Mouse (Mus musculus) ovary, postnatal 36 days (tissue): ENCODE results near the gene Ypel5.
A peak's percentile ranks its signal among the peaks of the same experiment; 100 is the strongest.

Source experiments
- DNase-seq: peaks from one replicate; pipeline ENCODE4 v3.0.0; 2022; ENCODE audit warnings: low spot score, mixed read lengths

Ypel5 gene

DNA sequence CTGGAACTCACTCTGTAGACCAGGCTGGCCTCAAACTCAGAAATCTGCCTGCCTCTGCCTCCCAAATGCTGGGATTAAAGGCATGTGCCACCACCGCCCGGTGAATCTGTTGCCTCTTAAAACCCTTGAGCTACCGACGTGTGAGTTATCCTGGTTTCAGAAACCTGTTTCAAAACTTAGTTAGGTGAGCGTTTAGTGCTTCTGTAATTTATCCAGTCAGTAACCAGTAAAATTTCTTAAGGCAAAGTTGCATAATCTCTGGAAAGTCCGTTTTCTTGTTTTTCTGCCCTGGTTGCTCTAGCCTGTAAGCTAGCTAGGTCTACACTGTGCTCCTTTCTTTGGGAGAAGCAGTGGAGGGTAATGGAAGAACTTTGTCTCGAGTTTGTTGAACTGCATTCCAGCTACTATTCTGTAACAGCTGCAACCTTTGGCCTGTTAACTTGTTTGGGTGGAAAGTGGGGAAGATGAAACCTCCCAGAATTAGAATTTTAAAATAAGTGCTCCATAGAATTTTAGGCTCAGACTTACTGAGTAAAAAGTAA, 8.8 kb downstream of the Ypel5 start:
- DNase-seq = no peak

DNA sequence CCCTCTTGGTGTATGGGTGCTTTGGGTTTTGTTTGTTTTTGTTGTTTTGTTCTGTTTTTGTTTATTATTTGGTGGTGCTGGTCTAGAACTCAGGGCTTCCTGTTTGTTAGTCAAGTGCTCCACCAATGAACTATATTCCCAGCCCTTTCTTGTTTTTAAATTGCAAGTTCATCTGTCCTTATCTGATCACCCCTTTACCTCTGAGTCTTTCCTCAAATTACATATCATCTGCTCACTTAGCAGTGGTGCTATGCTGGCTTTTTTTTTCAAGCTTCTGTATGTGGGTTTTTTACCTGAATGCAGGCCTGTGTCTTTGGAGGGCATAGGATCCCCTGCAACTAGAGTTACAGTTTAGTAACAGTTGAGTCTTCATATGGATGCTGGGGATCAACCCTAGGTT, 9.3 kb downstream of the Ypel5 start:
- no peak for DNase-seq

DNA sequence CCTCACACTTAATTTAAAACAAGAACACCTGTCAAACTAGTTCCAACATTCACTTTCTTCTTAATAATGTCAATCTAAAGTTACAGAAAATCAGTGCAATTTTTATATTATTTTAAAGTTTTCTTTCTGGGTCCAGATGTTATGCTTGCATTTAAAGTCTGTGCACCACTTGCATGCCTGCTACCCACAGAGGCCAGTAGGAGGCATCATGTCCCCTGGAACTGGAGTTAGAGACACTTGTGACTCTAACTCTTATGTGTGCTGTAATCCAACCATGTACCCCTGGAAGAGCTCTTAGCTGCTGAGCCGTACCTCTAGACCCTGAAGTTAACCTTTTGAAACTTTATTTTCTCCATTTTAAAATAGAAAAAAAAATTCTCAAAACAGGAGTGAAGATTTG, 19.0 kb downstream of the Ypel5 start:
- no peak for DNase-seq

DNA sequence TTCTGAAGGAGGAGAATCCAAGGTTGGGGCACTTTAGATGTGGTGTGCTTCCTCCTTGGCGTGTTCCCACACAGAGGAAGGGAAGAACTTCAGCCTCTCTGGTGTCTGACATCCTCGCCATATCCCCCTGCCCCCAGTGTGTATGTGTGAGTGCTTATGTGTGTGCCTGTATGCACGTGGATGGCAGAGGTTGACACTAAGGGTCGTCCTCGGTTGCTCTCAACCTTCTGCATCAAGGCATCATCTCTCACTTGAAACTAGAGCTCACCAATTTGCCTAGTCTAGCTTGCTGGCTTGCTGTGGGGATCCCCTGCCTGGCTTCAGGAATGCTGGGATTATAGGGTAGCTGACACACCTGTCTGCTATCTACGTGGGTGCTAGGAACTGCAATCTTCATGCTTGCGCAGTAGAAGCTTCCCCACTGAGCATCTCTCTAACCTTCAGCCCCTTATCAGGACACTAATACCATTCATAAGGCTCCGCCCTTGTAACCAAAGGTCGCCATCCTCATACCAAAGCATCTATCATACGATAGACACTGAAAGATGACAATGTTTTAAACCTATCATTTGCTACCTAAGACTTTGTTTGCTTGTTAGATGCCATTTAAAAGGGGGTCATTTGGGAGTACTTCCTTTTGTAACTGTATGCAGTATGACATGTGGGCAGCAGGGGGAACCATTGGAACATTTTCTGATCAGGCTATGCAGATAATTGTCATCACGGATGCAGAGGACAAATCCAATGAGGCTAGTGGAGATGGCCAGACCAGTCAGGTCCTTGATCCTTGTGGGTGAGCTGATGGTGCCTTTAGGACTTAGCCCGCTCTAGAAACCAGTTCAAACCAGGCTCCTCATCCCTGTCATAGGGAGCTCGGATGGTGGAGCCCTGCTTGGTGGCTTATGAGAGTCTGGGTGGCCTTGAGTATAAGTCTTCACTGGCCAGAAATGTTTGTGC, 21.7 kb downstream of the Ypel5 start:
- DNase-seq = peak; percentile 21

DNA sequence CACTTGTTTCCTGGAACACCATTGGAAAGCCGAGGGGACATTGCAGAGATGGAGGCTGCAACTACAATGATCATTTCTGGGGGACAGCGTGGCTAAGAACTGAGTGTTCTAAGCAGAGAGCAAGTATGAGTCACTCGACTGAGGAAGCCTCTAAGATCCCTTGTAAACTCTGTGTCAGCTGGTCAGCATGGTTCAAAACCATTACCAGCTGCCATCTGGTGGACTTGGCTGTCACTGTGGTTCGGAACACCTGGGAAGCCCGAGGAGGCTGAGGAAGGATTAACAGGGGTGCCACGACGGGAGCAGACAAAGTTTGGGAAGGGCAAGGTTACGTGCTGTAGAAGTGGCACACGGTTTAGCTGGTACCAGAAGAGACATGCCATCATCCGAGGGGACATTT, 27.0 kb downstream of the Ypel5 start:
- no peak for DNase-seq

DNA sequence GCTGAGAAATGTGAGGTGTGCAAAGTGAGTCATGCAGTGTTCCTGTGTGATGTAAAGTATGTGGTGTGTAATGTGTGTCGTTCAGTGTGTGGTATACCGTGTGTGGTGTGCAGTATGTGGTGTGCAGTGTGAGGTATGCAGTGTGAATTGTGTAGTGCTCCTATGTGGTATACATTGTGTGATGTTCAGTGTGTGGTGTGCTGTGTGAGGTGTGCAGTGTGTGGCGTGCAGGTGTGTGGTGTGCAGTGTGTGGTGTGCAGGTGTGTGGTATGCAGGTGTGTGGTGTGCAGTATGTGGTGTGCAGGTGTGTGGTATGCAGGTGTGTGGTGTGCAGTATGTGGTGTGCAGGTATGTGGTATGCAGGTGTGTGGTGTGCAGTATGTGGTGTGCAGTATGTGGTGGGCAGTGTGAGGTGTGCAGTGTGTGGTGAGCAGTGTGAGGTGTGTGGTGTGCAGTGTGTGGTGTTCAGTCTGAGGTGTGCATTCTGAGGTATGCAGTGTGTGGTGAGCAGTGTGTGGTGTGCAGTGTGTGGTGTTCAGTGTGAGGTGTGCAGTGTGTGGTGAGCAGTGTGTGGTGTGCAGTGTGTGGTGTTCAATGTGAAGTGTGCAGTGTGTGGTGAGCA, 30.5 kb downstream of the Ypel5 start:
- DNase-seq = no peak

DNA sequence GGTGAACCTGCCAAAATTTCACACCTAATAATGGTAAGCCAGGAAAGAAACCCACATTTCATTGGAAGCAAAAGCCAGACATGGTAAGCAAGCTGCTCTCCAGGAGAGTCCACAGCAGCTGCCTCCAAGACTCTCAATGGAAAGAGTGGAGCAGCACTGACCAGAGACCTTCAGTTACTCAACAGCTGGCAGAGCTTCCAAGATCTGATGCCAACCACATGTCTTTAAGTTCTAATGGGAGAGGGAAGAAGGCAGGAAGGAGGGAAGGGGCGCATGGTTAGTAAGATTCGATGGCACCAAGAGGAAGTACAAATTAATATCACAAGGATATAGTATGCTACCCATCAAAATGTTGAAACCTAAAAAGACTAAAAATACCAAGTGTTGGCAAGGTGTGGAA, 31.9 kb downstream of the Ypel5 start:
- no peak for DNase-seq

DNA sequence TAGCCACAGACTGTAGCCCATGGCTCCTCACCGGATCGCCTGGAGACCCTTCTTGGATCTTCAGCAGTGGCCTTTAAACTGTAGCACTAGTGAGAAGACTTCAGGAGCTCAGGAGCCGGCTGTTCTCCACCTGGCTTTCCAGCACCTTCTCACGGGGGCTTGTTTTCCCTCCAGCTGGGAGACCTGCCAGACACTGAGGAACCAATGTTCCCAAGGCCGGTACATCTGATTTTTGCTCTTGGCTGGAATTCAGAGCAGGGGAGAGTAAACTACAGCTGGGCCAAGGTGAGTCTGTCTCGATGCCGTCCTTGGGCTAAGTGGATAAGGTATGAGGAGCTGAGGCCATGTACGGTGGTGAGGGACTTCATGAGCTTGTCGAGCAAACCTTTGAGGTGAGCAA, 42.7 kb downstream of the Ypel5 start:
- no peak for DNase-seq

DNA sequence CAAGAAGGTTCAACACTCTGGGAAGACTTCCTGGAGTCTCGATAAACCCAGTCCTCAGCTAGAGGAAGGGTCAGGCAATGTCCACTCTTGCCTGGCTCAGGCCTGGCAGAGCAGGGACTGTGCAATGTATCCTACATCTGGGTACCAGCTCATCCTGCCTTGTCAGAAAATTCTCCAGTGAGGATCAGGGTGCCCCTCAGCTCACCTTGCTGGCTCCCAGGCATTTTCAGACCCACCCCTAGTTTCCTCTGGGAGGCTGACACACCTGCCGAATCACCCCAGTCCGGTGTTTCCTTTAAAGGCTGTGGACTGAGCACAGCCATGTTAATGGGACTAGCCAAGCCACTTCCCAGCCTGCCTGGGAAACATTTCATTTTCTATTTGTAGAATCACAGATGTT, 43.9 kb downstream of the Ypel5 start:
- DNase-seq = no peak

DNA sequence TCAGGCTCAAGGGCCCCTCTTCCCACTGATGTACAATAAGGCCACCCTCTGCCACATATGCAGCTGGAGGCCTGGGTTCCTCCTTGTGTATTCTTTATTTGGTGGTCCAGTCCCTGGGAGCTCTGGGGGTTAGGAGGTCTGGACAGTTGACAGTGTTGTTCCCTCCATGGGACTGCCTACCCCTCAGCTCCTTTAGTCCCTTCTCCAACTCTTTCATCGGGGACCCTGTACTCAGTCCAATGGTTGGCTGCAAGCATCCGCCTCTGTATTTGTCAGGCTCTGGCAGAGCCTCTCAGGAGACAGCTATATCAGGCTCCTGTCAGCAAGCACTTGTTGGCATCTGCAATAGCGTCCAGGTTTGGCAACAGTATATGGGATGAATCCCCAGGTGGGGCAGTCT, 44.8 kb downstream of the Ypel5 start:
- DNase-seq = no peak

DNA sequence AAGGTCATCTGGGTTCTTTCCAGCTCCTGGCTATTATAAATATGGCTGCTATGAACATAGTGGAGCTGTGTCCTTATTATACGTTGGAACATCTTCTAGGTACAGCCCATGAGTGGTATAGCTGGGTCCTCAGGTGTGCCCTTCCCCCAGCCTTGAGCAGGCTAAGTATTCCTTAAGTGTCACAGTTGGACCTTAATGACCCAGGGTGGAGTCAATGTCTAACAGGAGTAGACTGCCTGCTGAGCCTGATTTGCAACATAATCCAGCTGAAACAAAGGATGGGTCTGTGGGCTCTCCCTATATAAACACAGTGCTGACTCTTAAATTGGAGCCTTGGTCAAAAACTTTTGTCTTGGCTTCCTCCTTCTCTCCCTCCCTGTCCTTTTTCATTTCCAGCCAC, 45.6 kb downstream of the Ypel5 start:
- DNase-seq = no peak

DNA sequence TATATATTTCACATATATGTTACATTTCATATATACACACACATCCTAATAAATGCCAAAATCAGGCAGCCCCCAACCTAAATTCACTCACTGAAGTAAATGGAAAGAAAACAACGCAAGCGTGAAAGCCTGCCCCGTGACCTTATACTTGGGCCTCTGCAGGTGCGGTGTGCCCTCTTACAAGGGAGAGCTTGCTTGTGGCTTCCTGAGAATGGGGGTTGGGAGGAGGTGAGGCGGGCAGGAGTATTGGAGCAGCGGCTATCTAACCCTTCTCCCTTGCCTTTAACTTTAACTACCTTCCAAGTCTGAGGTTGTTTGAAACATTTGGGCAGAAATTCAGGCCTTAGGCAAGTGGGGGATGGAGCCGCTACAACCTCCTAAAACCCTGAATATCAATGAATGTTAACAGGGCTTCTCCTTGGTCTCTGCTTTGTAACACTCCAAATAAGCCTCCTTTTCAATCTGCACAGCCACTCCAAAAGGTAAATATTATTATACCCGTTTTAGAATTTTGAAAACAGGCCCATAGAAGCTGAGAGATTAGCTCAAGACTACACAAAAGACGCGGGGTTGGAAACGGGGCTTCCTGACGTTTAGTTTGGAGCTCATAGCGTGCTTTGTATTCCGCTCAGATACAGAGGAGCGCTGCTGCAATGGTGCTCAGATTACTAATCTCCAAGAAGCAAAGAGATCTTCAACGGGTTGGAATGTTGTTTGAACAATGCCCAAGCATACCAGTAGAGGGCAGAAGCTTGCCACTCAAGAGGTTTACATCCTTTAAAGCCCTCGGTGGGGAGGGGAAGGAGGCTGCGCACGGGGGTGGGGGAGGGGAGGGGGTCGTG, 53.5 kb downstream of the Ypel5 start:
- peak; percentile 18 for DNase-seq

DNA sequence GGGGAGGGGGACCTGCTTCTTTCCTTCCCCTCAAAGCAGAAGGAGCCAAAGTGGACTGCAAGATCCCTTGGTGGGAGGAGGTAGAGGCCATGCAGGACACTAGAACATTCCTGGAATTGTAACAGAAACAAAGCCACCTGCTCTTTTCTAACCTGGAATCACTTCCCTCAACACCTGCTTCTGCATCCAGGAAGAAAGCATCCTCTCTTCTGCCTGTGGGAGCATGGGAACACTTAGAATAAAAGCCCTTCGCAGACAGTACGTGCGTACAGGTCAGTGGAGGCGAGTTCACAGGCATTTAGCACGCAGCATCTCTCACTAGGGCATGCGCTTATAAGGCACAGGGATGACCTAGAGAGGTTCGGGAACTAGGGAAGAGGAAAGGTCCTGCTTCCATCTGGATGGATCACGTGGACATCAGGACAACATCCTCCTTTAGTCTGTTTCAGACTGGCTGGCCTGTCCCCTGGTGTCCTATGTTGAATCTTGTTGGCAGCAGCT, 54.2 kb downstream of the Ypel5 start:
- no peak for DNase-seq

DNA sequence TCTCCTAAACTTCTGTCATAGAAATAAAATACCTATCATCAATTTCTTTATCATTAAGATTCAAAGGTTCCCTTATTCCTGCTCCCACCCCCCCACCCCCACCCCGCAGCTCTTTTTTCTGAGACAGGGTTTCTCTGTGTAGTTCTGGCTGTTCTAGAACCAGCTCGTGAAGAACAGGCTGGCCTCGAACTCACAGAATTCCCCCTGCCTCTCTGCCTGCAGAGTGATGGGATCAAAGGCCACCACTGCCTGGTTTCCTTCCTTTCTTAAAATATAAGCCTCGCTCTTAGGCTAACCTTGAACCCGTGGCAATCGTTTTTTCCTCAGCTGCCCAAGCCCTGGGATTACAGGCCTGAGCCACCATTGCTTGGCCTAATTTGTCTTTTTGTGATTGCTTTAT, 55.3 kb downstream of the Ypel5 start:
- DNase-seq = no peak

DNA sequence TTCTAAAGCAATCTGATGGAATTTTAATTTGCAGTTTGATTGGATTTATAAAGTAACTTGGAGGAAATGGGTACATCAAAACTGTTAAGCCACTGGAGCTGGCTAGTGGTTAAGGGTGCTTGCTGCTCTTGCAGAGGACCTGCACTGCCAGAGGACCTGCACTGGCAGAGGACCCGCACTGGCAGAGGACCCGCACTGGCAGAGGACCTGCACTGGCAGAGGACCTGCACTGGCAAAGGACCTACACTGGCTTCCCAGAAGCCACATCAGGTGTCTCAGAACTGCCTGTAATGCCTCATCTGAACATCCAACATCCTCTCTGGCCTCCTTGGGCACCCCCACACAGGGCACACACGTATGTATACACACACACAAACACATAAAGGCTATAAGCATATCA, 59.3 kb downstream of the Ypel5 start:
- no peak for DNase-seq

DNA sequence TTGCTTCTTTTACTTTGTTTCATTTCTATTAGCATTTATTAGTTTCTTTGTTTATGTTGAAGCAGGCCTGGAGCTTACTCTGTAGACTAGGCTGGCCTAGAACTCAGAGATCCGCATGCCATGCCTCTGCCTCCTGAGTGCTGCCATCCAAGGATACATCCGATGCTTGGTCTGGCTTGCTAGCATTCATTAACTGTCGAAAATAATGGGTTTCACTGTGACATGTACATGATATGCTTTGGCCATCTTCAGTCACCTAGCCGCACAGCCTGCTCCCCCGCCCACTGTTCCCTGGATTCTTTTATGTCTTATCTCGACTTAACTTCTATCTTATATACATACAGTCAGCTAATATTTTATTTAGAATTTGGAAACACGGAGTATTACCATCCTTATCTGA, 60.8 kb downstream of the Ypel5 start:
- no peak for DNase-seq

DNA sequence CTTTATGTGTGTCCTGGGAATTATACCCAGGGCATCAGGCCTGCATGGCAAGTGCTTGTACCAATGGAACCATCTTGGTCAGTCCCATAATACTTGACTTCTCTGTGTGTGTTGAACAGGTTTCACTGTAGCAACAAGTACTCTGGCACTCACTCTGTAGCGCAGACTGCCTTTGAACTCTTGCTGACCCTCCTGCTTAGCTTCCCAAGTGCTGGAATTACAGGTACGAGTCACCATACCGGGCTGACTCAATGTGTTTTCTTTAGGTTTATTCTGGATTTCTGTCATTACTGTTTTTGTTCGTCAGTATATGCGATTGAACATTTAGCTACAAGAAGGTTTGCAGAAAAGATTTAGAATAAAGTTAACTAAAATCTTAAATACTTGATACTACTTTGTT, 61.7 kb downstream of the Ypel5 start:
- DNase-seq = no peak

DNA sequence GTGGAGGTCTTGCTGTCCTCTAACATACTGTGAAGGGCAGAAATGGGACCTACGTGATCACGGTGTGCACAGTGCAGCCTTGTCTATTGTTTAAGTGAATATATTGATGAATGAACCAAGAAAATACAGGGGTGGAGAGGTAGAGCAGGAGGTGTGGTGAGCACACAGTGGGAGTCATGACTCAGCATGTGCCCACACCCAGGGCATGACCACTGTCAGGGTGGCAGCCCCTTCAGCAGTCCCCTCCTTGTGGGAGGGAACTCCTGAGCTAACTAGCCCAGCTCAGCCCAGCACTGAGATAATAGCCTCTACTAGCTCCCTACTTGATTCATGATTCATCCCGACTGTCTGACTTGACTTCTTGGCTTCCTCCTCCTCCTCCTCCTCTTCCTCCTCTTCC, 62.5 kb downstream of the Ypel5 start:
- DNase-seq = no peak
